Mouse (Mus musculus) G1E (cell line): Measurements from ENCODE around the gene Foxa1.

Source experiments
- CTCF ChIP-seq: IDR thresholded peaks from 2 replicates; pipeline ENCODE4 v1.5.1; 2012; ENCODE audit warnings: low read depth, low read length, inconsistent platforms, mixed read lengths
- GATA1 ChIP-seq: IDR thresholded peaks from 2 replicates; pipeline ENCODE4 v1.6.1; 2012; ENCODE audit warnings: borderline replicate concordance, low read length, inconsistent platforms, mixed read lengths
- GATA2 ChIP-seq: IDR thresholded peaks from 2 replicates; pipeline ENCODE4 v1.6.1; 2012; ENCODE audit warnings: low read depth, low read length, inconsistent platforms, borderline replicate concordance
- POLR2AphosphoS5 ChIP-seq: IDR thresholded peaks from 2 replicates; pipeline ENCODE4 v1.6.1; 2012; ENCODE audit warnings: low read depth, low read length, inconsistent platforms; ENCODE audit not compliant: insufficient replicate concordance
- TAL1 ChIP-seq: conservative IDR thresholded peaks from 2 replicates; pipeline ENCODE4 v1.6.1; 2012; ENCODE audit warnings: low read depth, low read length, inconsistent platforms, mixed read lengths

DNA sequence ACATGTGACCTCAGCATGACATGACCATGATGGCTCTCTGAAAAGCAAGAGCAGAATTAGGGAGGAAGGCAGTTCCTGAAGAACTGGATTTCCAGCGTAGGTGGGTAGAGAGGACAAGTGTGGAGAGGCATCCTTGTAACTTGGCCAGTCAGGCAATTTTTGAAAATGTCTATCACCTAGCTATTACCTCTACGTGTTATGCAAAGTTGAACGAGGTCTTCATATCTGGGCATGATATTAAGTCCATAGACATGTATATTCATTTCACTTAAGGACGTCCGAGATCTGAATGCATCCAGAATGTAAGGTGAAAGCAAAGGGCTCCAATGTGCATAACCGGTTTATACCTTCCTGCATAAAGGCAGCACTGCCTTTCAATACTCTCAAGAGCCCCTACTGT lies 5.6 kb downstream of the Foxa1 start:
- TF ChIP-seq CTCF, result no peak
- TF ChIP-seq TAL1, result no peak
- no peak for TF ChIP-seq GATA1
- TF ChIP-seq POLR2AphosphoS5, result no peak
- no peak for TF ChIP-seq GATA2
